10 mouse cellular contexts compared by ENCODE assay signal in genomic region chr9:59687416-59688046, GRCm38 (mm10). TPM values are rescaled to one million over a fixed set of nuclear protein-coding genes. Genes with fewer than 3 reads are reported as not detected.
DNase-seq lines count a peak whose midpoint lies in the region; TF ChIP-seq lines count a peak whose summit lies in the region.
"Had no signal": no experiment of that assay in that cellular context is flagged by ENCODE, and none has a peak within 500 bp of the region (broad histone marks: within the 10 kb centered on the region; RNA-seq: fewer than 3 reads in every experiment).

No protein-coding gene starts in this region.

- TF ChIP-seq POLR2A in ES-Bruce4 (IDR thresholded peaks at IDR 0.05; ENCODE audit: insufficient read depth, low read length), result no peak

- peaks cover 8% of the 10 kb centered on the region for H3K4me1 ChIP-seq in ES-Bruce4 (ENCODE audit: control insufficient read depth, insufficient read depth, low read length)
- peaks cover 9% of the 10 kb centered on the region for H3K4me1 ChIP-seq in hindbrain, embryonic 10.5 days (replicated peaks)

- TF ChIP-seq EP300 in ES-Bruce4 (IDR thresholded peaks at IDR 0.05; ENCODE audit: insufficient read depth, low read depth, low read length), result 0 out of 2 replicates have a peak, but pooled peaks have one; percentile 22

- no peaks in the 10 kb centered on the region for H3K36me3 ChIP-seq in ES-Bruce4 (ENCODE audit: control insufficient read depth, insufficient read depth, low read length, poor library complexity, severe bottlenecking)
- no peaks in the 10 kb centered on the region for H3K36me3 ChIP-seq in hindbrain, embryonic 10.5 days
- H3K36me3 ChIP-seq: forebrain, embryonic 12.5 days had no signal

- H3K27me3 ChIP-seq in ES-Bruce4 (ENCODE audit: control insufficient read depth, insufficient read depth, low read length, poor library complexity, severe bottlenecking), result no peaks in the 10 kb centered on the region
- H3K27me3 ChIP-seq in hindbrain, embryonic 10.5 days (ENCODE audit: insufficient read depth, poor library complexity, severe bottlenecking), result peaks cover 21% of the 10 kb centered on the region; the same call in 1 of the 2 replicates

- H3K4me3 ChIP-seq in ES-Bruce4 (ENCODE audit: low read depth, low read length), result no peak overlapping the region
- no peak overlapping the region for H3K4me3 ChIP-seq in hindbrain, embryonic 10.5 days
- H3K4me3 ChIP-seq: forebrain, embryonic 12.5 days; heart, adult 2 months had no signal

- no peak overlapping the region for H3K9ac ChIP-seq in ES-Bruce4 (ENCODE audit: low read depth, poor library complexity, severe bottlenecking)
- H3K9ac ChIP-seq: forebrain, embryonic 12.5 days; lung, embryonic 14.5 days had no signal

- H3K9me3 ChIP-seq in ES-Bruce4 (replicated peaks; ENCODE audit: control insufficient read depth, insufficient read depth, low read length, poor library complexity, severe bottlenecking), result no peaks in the 10 kb centered on the region
- no peaks in the 10 kb centered on the region for H3K9me3 ChIP-seq in hindbrain, embryonic 10.5 days
- H3K9me3 ChIP-seq: forebrain, embryonic 12.5 days had no signal

- peak overlapping the region; percentile 64 for H3K27ac ChIP-seq in ES-Bruce4 (ENCODE audit: insufficient read depth, low read length)
- H3K27ac ChIP-seq in hindbrain, embryonic 10.5 days, result no peak overlapping the region
- H3K27ac ChIP-seq: forebrain, embryonic 12.5 days; heart, adult 2 months had no signal

- peak; percentile 92 for DNase-seq in 3T3-L1 (ENCODE audit: low read depth, low spot score)
- peak; percentile 67 to 73 for DNase-seq in frontal cortex, postnatal 36 days (ENCODE audit: low spot score in 2 of 2)
- peak; percentile 75 for DNase-seq in lung, postnatal 36 days
- no peak for DNase-seq in cerebellum, postnatal 14 days
- no peak for DNase-seq in hindbrain, embryonic 10.5 days (ENCODE audit: low spot score)
- no peak for DNase-seq in embryo, embryonic 10.5 days (ENCODE audit: low spot score)
- DNase-seq: heart, adult 2 months; lung, embryonic 14.5 days had no signal

- WGBS in hindbrain, embryonic 10.5 days, result 37% methylated on average over 6 of the region's 6 CpGs

- TF ChIP-seq CTCF in ES-Bruce4 (IDR thresholded peaks at IDR 0.05; ENCODE audit: low read depth, low read length), result no peak

RNA-seq across cellular contexts. Expression of gene Gramd2, which starts 7.6 kb away (rescaled TPM):
- 4.5 and 5.2 TPM in 2 replicates for polyA plus RNA-seq in ES-Bruce4 (2011; ENCODE audit: insufficient read depth, insufficient read length, low read depth, missing spikeins)
- 0.14 and 0.46 TPM in 2 replicates for polyA plus RNA-seq in hindbrain, embryonic 10.5 days (2016; fragmentation: Nextera tagmentation; extraction: Ambion mirVana)

RNA-seq across cellular contexts. Expression of gene Pkm, which starts 31.4 kb away (rescaled TPM):
- 2,048 and 2,433 TPM in 2 replicates for polyA plus RNA-seq in ES-Bruce4 (2011; ENCODE audit: insufficient read depth, insufficient read length, low read depth, missing spikeins)
- polyA plus RNA-seq in hindbrain, embryonic 10.5 days (2016; fragmentation: Nextera tagmentation; extraction: Ambion mirVana), result 2,690 and 3,190 TPM in 2 replicates

Comparison
In these comparisons a context has a peak if more than half of its experiments do, and no peak if none do; other contexts are left out.
1. DNase-seq: peak in 3T3-L1 (single experiment), frontal cortex, postnatal 36 days (2 of 2) and lung, postnatal 36 days (single experiment); none in cerebellum, postnatal 14 days (0 of 2), hindbrain, embryonic 10.5 days (single experiment) and embryo, embryonic 10.5 days (single experiment).